Mouse (Mus musculus): Measurements from ENCODE around the gene Rfx8.

Gene Rfx8

GRCm38 (mm10) chr1:39648584-39648983 lies 72.2 kb downstream of the Rfx8 start:
- no peak for DNase-seq (ENCODE audit: low spot score in 2 of 2)

- DNase-seq (ENCODE audit: low spot score in 2 of 2), result peak in 1 of 2 experiments; percentile 24
Measured at GRCm38 (mm10) chr1:39645905-39646759, 74.7 kb downstream of the Rfx8 start.

GRCm38 (mm10) chr1:39644333-39644732 lies 76.5 kb downstream of the Rfx8 start:
- DNase-seq (ENCODE audit: low spot score in 2 of 2), result no peak

- DNase-seq (ENCODE audit: low spot score in 2 of 2), result no peak
Measured at GRCm38 (mm10) chr1:39641667-39642066, 79.1 kb downstream of the Rfx8 start.

GRCm38 (mm10) chr1:39637139-39637538 lies 83.7 kb downstream of the Rfx8 start:
- DNase-seq (ENCODE audit: low spot score in 2 of 2), result no peak

- no peak for DNase-seq (ENCODE audit: low spot score in 2 of 2)
Measured at GRCm38 (mm10) chr1:39636660-39637059, 84.1 kb downstream of the Rfx8 start.

GRCm38 (mm10) chr1:39636196-39636595 lies 84.6 kb downstream of the Rfx8 start:
- DNase-seq (ENCODE audit: low spot score in 2 of 2), result no peak

- no peak for DNase-seq (ENCODE audit: low spot score in 2 of 2)
Measured at GRCm38 (mm10) chr1:39628606-39629005, 92.2 kb downstream of the Rfx8 start.

- DNase-seq (ENCODE audit: low spot score in 2 of 2), result no peak
Measured at GRCm38 (mm10) chr1:39625491-39625890, 95.3 kb downstream of the Rfx8 start.

GRCm38 (mm10) chr1:39623729-39624128 lies 97.1 kb downstream of the Rfx8 start:
- DNase-seq (ENCODE audit: low spot score in 2 of 2), result no peak

GRCm38 (mm10) chr1:39623106-39623505 lies 97.7 kb downstream of the Rfx8 start:
- no peak for DNase-seq (ENCODE audit: low spot score in 2 of 2)

GRCm38 (mm10) chr1:39618524-39618923 lies 102.3 kb downstream of the Rfx8 start:
- no peak for DNase-seq (ENCODE audit: low spot score in 2 of 2)

GRCm38 (mm10) chr1:39615526-39615925 lies 105.3 kb downstream of the Rfx8 start:
- DNase-seq (ENCODE audit: low spot score in 2 of 2), result no peak

All from cerebellum, postnatal 4 days (tissue).